Mouse (Mus musculus): ENCODE data around the gene Prpf3. TPM values are rescaled to one million over a fixed set of nuclear protein-coding genes. Genes with fewer than 3 reads are reported as not detected.
"Not testable (repeated sequence)": the region's sequence is repeated elsewhere in the genome, so short reads cannot be mapped to it uniquely, and the experiment has no call there.

Prpf3 gene
- 68.0 and 68.4 TPM in 2 replicates for polyA plus RNA-seq (2014; fragmentation: Nextera tagmentation; extraction: Ambion mirVana)

- no peaks in the 10 kb centered on the region for H3K27me3 ChIP-seq (replicated peaks; ENCODE audit: control insufficient read depth, insufficient read depth, low read length)
- peaks cover 18% of the 10 kb centered on the region; the same call in 1 of the 2 replicates for H3K4me1 ChIP-seq (replicated peaks; ENCODE audit: control insufficient read depth, insufficient read depth, low read length)
- peak within 1 kb of the TSS; percentile 38 for H3K27ac ChIP-seq (ENCODE audit: low read depth, low read length)
- ATAC-seq (replicated peaks; ENCODE audit: low FRiP score) (peak; percentile 96), DNase-seq (ENCODE audit: low spot score) (peak; percentile 92)
- WGBS, result under 1% methylated on average over 56 of the region's 56 CpGs
- H3K36me3 ChIP-seq (ENCODE audit: control insufficient read depth, insufficient read depth, low read length), result peaks cover 15% of the 10 kb centered on the region
- H3K4me2 ChIP-seq, result peak within 1 kb of the TSS; percentile 87
- peak within 1 kb of the TSS; percentile 92 for H3K4me3 ChIP-seq (ENCODE audit: low read depth, low read length)
- peak within 1 kb of the TSS; percentile 94 for H3K9ac ChIP-seq (ENCODE audit: low read depth, low read length)
- no peaks in the 10 kb centered on the region for H3K9me3 ChIP-seq (ENCODE audit: control insufficient read depth, low read length)
Measured at GRCm38 (mm10) chr3:95855502-95856089, at the start of gene Prpf3. TSS of gene Prpf3 (minus strand) at chr3:95855885.

- Histone ChIP-seq H3K9ac (ENCODE audit: low read depth, low read length) (peak within 1 kb of the TSS; percentile 55), H3K4me3 (ENCODE audit: low read depth, low read length) (peak within 1 kb of the TSS; percentile 45), H3K27me3 (replicated peaks; ENCODE audit: control insufficient read depth, insufficient read depth, low read length) (peaks cover 27% of the 10 kb centered on the region), H3K4me2 (peak within 1 kb of the TSS; percentile 75), H3K4me1 (replicated peaks; ENCODE audit: control insufficient read depth, insufficient read depth, low read length) (peaks cover 15% of the 10 kb centered on the region), H3K9me3 (ENCODE audit: control insufficient read depth, low read length) (no peaks in the 10 kb centered on the region), H3K27ac (ENCODE audit: low read depth, low read length) (peak within 1 kb of the TSS; percentile 83), H3K36me3 (ENCODE audit: control insufficient read depth, insufficient read depth, low read length) (no peaks in the 10 kb centered on the region)
- ATAC-seq (replicated peaks; ENCODE audit: low FRiP score), result no peak
- WGBS, result 4% methylated on average over 15 of the region's 15 CpGs
- peak; percentile 55 for DNase-seq (ENCODE audit: low spot score)
Measured at GRCm38 (mm10) chr3:95904568-95904967, 48.9 kb upstream of the Prpf3 start, which contains the start of gene Car14. TSS of gene Car14 (minus strand) at chr3:95904691.

- Histone ChIP-seq H3K27ac (ENCODE audit: low read depth, low read length) (peak overlapping the region; percentile 83), H3K9ac (ENCODE audit: low read depth, low read length) (peak overlapping the region; percentile 55), H3K4me2 (peak overlapping the region; percentile 75), H3K36me3 (ENCODE audit: control insufficient read depth, insufficient read depth, low read length) (no peaks in the 10 kb centered on the region), H3K9me3 (ENCODE audit: control insufficient read depth, low read length) (no peaks in the 10 kb centered on the region), H3K4me3 (ENCODE audit: low read depth, low read length) (peak overlapping the region; percentile 45), H3K4me1 (replicated peaks; ENCODE audit: control insufficient read depth, insufficient read depth, low read length) (peaks cover 15% of the 10 kb centered on the region), H3K27me3 (replicated peaks; ENCODE audit: control insufficient read depth, insufficient read depth, low read length) (peaks cover 27% of the 10 kb centered on the region)
- WGBS, result 10% methylated on average over 15 of the region's 15 CpGs
- ATAC-seq (replicated peaks; ENCODE audit: low FRiP score) (peak; percentile 56; the same call in 1 of the 2 replicates), DNase-seq (ENCODE audit: low spot score) (no peak)
Measured at GRCm38 (mm10) chr3:95903753-95904502, 48.2 kb upstream of the Prpf3 start.

- WGBS, result 34% methylated on average over 6 of the region's 6 CpGs
- DNase-seq (ENCODE audit: low spot score) (no peak), ATAC-seq (replicated peaks; ENCODE audit: low FRiP score) (no peak)
- H3K27me3 ChIP-seq (replicated peaks; ENCODE audit: control insufficient read depth, insufficient read depth, low read length), result peaks cover 27% of the 10 kb centered on the region
- H3K27ac ChIP-seq (ENCODE audit: low read depth, low read length), result peak overlapping the region; percentile 83; the same call in 1 of the 2 replicates
- H3K4me1 ChIP-seq (replicated peaks; ENCODE audit: control insufficient read depth, insufficient read depth, low read length), result peaks cover 15% of the 10 kb centered on the region
- no peaks in the 10 kb centered on the region for H3K9me3 ChIP-seq (ENCODE audit: control insufficient read depth, low read length)
- no peak overlapping the region; the same call in 1 of the 2 replicates for H3K9ac ChIP-seq (ENCODE audit: low read depth, low read length)
- H3K4me3 ChIP-seq (ENCODE audit: low read depth, low read length), result 0 out of 2 replicates have a peak overlapping the region, but pooled peaks have one; percentile 6
- H3K36me3 ChIP-seq (ENCODE audit: control insufficient read depth, insufficient read depth, low read length), result no peaks in the 10 kb centered on the region
- peak overlapping the region; percentile 75 for H3K4me2 ChIP-seq
Measured at GRCm38 (mm10) chr3:95902643-95903042, 47.0 kb upstream of the Prpf3 start.

GRCm38 (mm10) chr3:95902373-95902625, 46.6 kb upstream of the Prpf3 start:
- peak overlapping the region; percentile 75 for H3K4me2 ChIP-seq
- no peaks in the 10 kb centered on the region for H3K36me3 ChIP-seq (ENCODE audit: control insufficient read depth, insufficient read depth, low read length)
- ATAC-seq (replicated peaks; ENCODE audit: low FRiP score), result no peak
- DNase-seq (ENCODE audit: low spot score), result no peak
- H3K27ac ChIP-seq (ENCODE audit: low read depth, low read length), result no peak overlapping the region
- H3K4me1 ChIP-seq (replicated peaks; ENCODE audit: control insufficient read depth, insufficient read depth, low read length), result peaks cover 15% of the 10 kb centered on the region
- 0 out of 2 replicates have a peak overlapping the region, but pooled peaks have one; percentile 6 for H3K4me3 ChIP-seq (ENCODE audit: low read depth, low read length)
- H3K9ac ChIP-seq (ENCODE audit: low read depth, low read length), result no peak overlapping the region; the same call in 1 of the 2 replicates
- H3K9me3 ChIP-seq (ENCODE audit: control insufficient read depth, low read length), result no peaks in the 10 kb centered on the region
- peaks cover 27% of the 10 kb centered on the region for H3K27me3 ChIP-seq (replicated peaks; ENCODE audit: control insufficient read depth, insufficient read depth, low read length)

GRCm38 (mm10) chr3:95901616-95902372, 46.1 kb upstream of the Prpf3 start:
- Histone ChIP-seq H3K4me1 (replicated peaks; ENCODE audit: control insufficient read depth, insufficient read depth, low read length) (peaks cover 15% of the 10 kb centered on the region), H3K27ac (ENCODE audit: low read depth, low read length) (peak overlapping the region; percentile 45), H3K36me3 (ENCODE audit: control insufficient read depth, insufficient read depth, low read length) (no peaks in the 10 kb centered on the region), H3K4me2 (peak overlapping the region; percentile 75), H3K27me3 (replicated peaks; ENCODE audit: control insufficient read depth, insufficient read depth, low read length) (peaks cover 27% of the 10 kb centered on the region), H3K9me3 (ENCODE audit: control insufficient read depth, low read length) (no peaks in the 10 kb centered on the region), H3K9ac (ENCODE audit: low read depth, low read length) (0 out of 2 replicates have a peak overlapping the region, but pooled peaks have one; percentile 9), H3K4me3 (ENCODE audit: low read depth, low read length) (no peak overlapping the region)
- DNase-seq (ENCODE audit: low spot score), result no peak
- no peak for ATAC-seq (replicated peaks; ENCODE audit: low FRiP score)
- WGBS, result 68% methylated on average over 9 of the region's 9 CpGs

GRCm38 (mm10) chr3:95899800-95900524, 44.3 kb upstream of the Prpf3 start:
- ATAC-seq (replicated peaks; ENCODE audit: low FRiP score), result no peak
- no peak overlapping the region for H3K9ac ChIP-seq (ENCODE audit: low read depth, low read length)

GRCm38 (mm10) chr3:95895501-95895900, 39.8 kb upstream of the Prpf3 start:
- WGBS, result 89% methylated on average over 7 of the region's 7 CpGs
- DNase-seq (ENCODE audit: low spot score), result not testable (repeated sequence)

More at GRCm38 (mm10) chr3:95899800-95900524, 44.3 kb upstream of the Prpf3 start:
- DNase-seq (ENCODE audit: low spot score), result no peak
- Histone ChIP-seq H3K27ac (ENCODE audit: low read depth, low read length) (no peak overlapping the region), H3K4me2 (no peak overlapping the region), H3K4me3 (ENCODE audit: low read depth, low read length) (no peak overlapping the region), H3K9me3 (ENCODE audit: control insufficient read depth, low read length) (no peaks in the 10 kb centered on the region), H3K4me1 (replicated peaks; ENCODE audit: control insufficient read depth, insufficient read depth, low read length) (peaks cover 8% of the 10 kb centered on the region), H3K27me3 (replicated peaks; ENCODE audit: control insufficient read depth, insufficient read depth, low read length) (peaks cover 21% of the 10 kb centered on the region), H3K36me3 (ENCODE audit: control insufficient read depth, insufficient read depth, low read length) (no peaks in the 10 kb centered on the region)
- WGBS, result 71% methylated on average over 13 of the region's 13 CpGs

More at GRCm38 (mm10) chr3:95895501-95895900, 39.8 kb upstream of the Prpf3 start:
- not testable (repeated sequence) for H3K36me3 ChIP-seq (ENCODE audit: control insufficient read depth, insufficient read depth, low read length); H3K9me3 ChIP-seq (ENCODE audit: control insufficient read depth, low read length); H3K4me2 ChIP-seq; H3K27ac ChIP-seq (ENCODE audit: low read depth, low read length); H3K27me3 ChIP-seq (replicated peaks; ENCODE audit: control insufficient read depth, insufficient read depth, low read length); H3K9ac ChIP-seq (ENCODE audit: low read depth, low read length); H3K4me3 ChIP-seq (ENCODE audit: low read depth, low read length); ATAC-seq (replicated peaks; ENCODE audit: low FRiP score)
- H3K4me1 ChIP-seq (replicated peaks; ENCODE audit: control insufficient read depth, insufficient read depth, low read length), result peaks cover 23% of the 10 kb centered on the region

Measured in liver, embryonic 11.5 days (tissue).